Mouse (Mus musculus): ENCODE data around the gene F12. TPM values are rescaled to one million over a fixed set of nuclear protein-coding genes. Genes with fewer than 3 reads are reported as not detected.
"Not testable (repeated sequence)": the region's sequence is repeated elsewhere in the genome, so short reads cannot be mapped to it uniquely, and the experiment has no call there.

F12 gene
- polyA plus RNA-seq, 1 experiment from 2014 or later, result not detected

GRCm38 (mm10) chr13:55445361-55446091, 18.9 kb upstream of the F12 start:
- WGBS, result under 1% methylated on average over 66 of the region's 66 CpGs
- Histone ChIP-seq H3K27me3 (ENCODE audit: insufficient read depth, low read length) (no peaks in the 10 kb centered on the region), H3K36me3 (ENCODE audit: insufficient read depth) (peaks cover 16% of the 10 kb centered on the region), H3K9ac (peak overlapping the region; percentile 96), H3K27ac (ENCODE audit: low read depth) (peak overlapping the region; percentile 94), H3K4me1 (ENCODE audit: insufficient read depth) (peaks cover 10% of the 10 kb centered on the region), H3K4me2 (peak overlapping the region; percentile 89), H3K4me3 (ENCODE audit: low read depth, low read length) (peak overlapping the region; percentile 93), H3K9me3 (ENCODE audit: low read depth, low read length) (no peaks in the 10 kb centered on the region)
- DNase-seq, result no peak
- TF ChIP-seq CTCF (IDR thresholded peaks at IDR 0.05; ENCODE audit: low read depth), result peak; percentile 24; the same call in 1 of the 2 replicates
- no peak for ATAC-seq (ENCODE audit: insufficient read depth)

DNA sequence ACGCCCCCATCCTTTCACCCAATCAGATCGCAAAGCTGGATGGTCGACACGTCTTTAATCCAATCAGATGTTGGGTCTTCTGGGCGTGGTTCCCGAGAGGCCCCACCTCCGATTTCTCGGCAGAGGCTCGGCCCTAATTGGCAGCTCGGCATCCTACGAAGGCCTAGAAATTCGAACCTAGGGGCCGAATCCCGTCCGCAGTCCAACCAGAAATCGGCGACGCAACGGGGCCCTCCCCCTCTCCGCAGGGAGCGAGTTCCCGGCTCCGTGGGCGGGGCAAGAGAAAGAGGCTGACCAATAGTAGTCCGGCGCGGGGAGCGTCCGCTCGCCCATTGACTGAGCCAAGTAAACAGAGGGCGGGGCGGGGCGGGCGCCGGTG, 18.3 kb upstream of the F12 start, which contains the start of gene Grk6:
Grk6 (plus strand) TSS at position 136 of the 379 bp plus-strand sequence.
- peak within 1 kb of the TSS; percentile 94 for H3K27ac ChIP-seq (ENCODE audit: low read depth)
- H3K36me3 ChIP-seq (ENCODE audit: insufficient read depth), result peaks cover 10% of the 10 kb centered on the region
- ATAC-seq (ENCODE audit: insufficient read depth) (peak; percentile 96), DNase-seq (peak; percentile 100)
- H3K4me2 ChIP-seq, result peak within 1 kb of the TSS; percentile 89
- peak within 1 kb of the TSS; percentile 93 for H3K4me3 ChIP-seq (ENCODE audit: low read depth, low read length)
- no peak for TF ChIP-seq CTCF (IDR thresholded peaks at IDR 0.05; ENCODE audit: low read depth)
- no peaks in the 10 kb centered on the region for H3K27me3 ChIP-seq (ENCODE audit: insufficient read depth, low read length)
- peaks cover 10% of the 10 kb centered on the region for H3K4me1 ChIP-seq (ENCODE audit: insufficient read depth)
- 1% methylated on average over 34 of the region's 35 CpGs for WGBS
- H3K9ac ChIP-seq, result peak within 1 kb of the TSS; percentile 96
- H3K9me3 ChIP-seq (ENCODE audit: low read depth, low read length), result no peaks in the 10 kb centered on the region

GRCm38 (mm10) chr13:55444286-55444936, 17.8 kb upstream of the F12 start:
- Histone ChIP-seq H3K9ac (peak overlapping the region; percentile 50), H3K4me3 (ENCODE audit: low read depth, low read length) (peak overlapping the region; percentile 93), H3K4me1 (ENCODE audit: insufficient read depth) (peaks cover 10% of the 10 kb centered on the region), H3K36me3 (ENCODE audit: insufficient read depth) (peaks cover 5% of the 10 kb centered on the region), H3K4me2 (peak overlapping the region; percentile 89), H3K27me3 (ENCODE audit: insufficient read depth, low read length) (no peaks in the 10 kb centered on the region), H3K9me3 (ENCODE audit: low read depth, low read length) (no peaks in the 10 kb centered on the region), H3K27ac (ENCODE audit: low read depth) (peak overlapping the region; percentile 94)
- under 1% methylated on average over 33 of the region's 33 CpGs for WGBS
- TF ChIP-seq CTCF (IDR thresholded peaks at IDR 0.05; ENCODE audit: low read depth), result no peak
- ATAC-seq (ENCODE audit: insufficient read depth), result peak; percentile 84
- DNase-seq, result peak; percentile 87

DNA sequence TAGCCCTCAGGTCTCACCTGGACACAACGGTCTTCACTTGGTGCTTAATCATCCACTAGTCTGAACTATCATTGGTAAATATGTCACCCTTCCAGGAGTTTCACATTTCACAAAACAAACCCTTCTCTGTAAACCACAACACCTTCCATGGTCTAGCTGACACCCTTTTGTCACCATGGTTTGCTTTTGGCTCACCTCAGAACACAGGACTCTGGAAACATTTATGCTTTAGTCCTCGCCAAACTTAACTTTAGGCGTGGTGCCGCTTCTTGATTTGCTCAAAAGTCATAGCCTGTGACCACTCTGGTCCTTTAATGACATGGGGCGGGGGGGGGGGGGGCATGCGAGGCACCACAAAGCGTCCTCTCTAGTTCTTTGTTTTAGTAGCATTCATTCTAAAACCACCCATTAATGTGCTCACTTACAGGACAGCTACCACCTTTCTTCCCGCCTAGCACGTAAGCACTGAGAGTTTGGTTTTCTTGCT, 17.2 kb upstream of the F12 start:
- no peaks in the 10 kb centered on the region for H3K36me3 ChIP-seq (ENCODE audit: insufficient read depth)
- ATAC-seq (ENCODE audit: insufficient read depth), result no peak
- H3K4me1 ChIP-seq (ENCODE audit: insufficient read depth), result peaks cover 10% of the 10 kb centered on the region
- WGBS, result 27% methylated on average over 9 of the region's 9 CpGs
- H3K27me3 ChIP-seq (ENCODE audit: insufficient read depth, low read length), result no peaks in the 10 kb centered on the region
- DNase-seq, result no peak
- peak overlapping the region; percentile 93 for H3K4me3 ChIP-seq (ENCODE audit: low read depth, low read length)
- H3K9me3 ChIP-seq (ENCODE audit: low read depth, low read length), result no peaks in the 10 kb centered on the region
- H3K27ac ChIP-seq (ENCODE audit: low read depth), result peak overlapping the region; percentile 94
- H3K4me2 ChIP-seq, result peak overlapping the region; percentile 89
- peak overlapping the region; percentile 50 for H3K9ac ChIP-seq
- no peak for TF ChIP-seq CTCF (IDR thresholded peaks at IDR 0.05; ENCODE audit: low read depth)

GRCm38 (mm10) chr13:55437111-55437629, 10.6 kb upstream of the F12 start:
- not testable (repeated sequence) for DNase-seq; H3K36me3 ChIP-seq (ENCODE audit: insufficient read depth); H3K27me3 ChIP-seq (ENCODE audit: insufficient read depth, low read length); H3K4me2 ChIP-seq; H3K9ac ChIP-seq; H3K9me3 ChIP-seq (ENCODE audit: low read depth, low read length); H3K4me1 ChIP-seq (ENCODE audit: insufficient read depth); H3K27ac ChIP-seq (ENCODE audit: low read depth); H3K4me3 ChIP-seq (ENCODE audit: low read depth, low read length); ATAC-seq (ENCODE audit: insufficient read depth)
- WGBS, result 78% methylated on average over 14 of the region's 15 CpGs

GRCm38 (mm10) chr13:55431889-55432685, 5.5 kb upstream of the F12 start:
- ATAC-seq (ENCODE audit: insufficient read depth), result no peak

More at GRCm38 (mm10) chr13:55431889-55432685, 5.5 kb upstream of the F12 start:
- DNase-seq, result no peak
- H3K4me3 ChIP-seq (ENCODE audit: low read depth, low read length), result no peak overlapping the region
- no peaks in the 10 kb centered on the region for H3K36me3 ChIP-seq (ENCODE audit: insufficient read depth)
- 60% methylated on average over 10 of the region's 10 CpGs for WGBS
- no peak overlapping the region for H3K27ac ChIP-seq (ENCODE audit: low read depth)
- no peaks in the 10 kb centered on the region for H3K9me3 ChIP-seq (ENCODE audit: low read depth, low read length)
- H3K9ac ChIP-seq, result no peak overlapping the region
- no peak overlapping the region for H3K4me2 ChIP-seq
- H3K4me1 ChIP-seq (ENCODE audit: insufficient read depth), result no peaks in the 10 kb centered on the region
- TF ChIP-seq CTCF (IDR thresholded peaks at IDR 0.05; ENCODE audit: low read depth), result no peak
- H3K27me3 ChIP-seq (ENCODE audit: insufficient read depth, low read length), result no peaks in the 10 kb centered on the region
